Comparison of ENCODE assay signal across 10 mouse cellular contexts in the genomic region with DNA sequence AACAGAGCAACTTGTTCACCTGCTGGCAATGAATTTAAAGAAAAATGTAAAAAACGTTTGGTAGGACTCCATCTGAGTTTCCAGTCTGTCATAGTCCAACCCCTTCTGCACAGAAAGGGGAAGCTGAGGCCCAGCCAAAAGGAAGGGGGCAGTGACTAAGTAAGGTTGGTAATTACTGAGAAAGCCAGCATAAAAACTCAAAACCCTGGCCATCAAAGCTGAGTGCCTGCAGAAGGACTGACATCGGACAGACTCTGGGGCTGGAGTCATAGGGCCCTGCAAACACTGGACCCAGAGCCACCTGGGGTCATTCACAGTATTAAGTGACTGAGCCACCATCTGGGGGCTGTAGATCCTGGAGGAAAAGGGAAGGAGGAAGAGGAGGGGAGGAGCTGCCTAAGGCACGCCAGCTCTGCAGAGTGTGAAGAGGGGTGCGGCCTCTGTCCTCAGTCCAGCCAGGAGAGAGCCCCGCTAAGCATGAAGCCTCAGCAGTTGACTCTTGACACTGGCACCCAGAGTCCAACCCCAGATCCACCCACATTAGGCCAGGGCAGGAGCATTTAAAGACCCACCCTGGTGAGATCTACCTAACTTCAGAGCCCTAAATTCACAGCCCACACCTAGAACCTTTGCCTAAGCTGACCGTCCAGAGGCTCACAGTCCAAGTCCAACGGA. TPM values are rescaled to one million over a fixed set of nuclear protein-coding genes. Genes with fewer than 3 reads are reported as not detected.
A peak's percentile ranks its signal among the peaks of the same experiment; 100 is the strongest.
DNase-seq lines count a peak whose midpoint lies in the region; ATAC-seq lines count a peak whose summit lies in the region.
"Had no signal": no experiment of that assay in that cellular context is flagged by ENCODE, and none has a peak within 500 bp of the region (broad histone marks: within the 10 kb centered on the region; RNA-seq: fewer than 3 reads in every experiment).

No protein-coding gene starts in this region.

- H3K27me3 ChIP-seq in heart, embryonic 16.5 days (ENCODE audit: control insufficient read depth, insufficient read depth, low read length): no peaks in the 10 kb centered on the region
- no peaks in the 10 kb centered on the region for H3K27me3 ChIP-seq in heart, embryonic 12.5 days (replicated peaks)
- H3K27me3 ChIP-seq in limb, embryonic 15.5 days: no peaks in the 10 kb centered on the region
- H3K27me3 ChIP-seq in midbrain, embryonic 15.5 days (replicated peaks): no peaks in the 10 kb centered on the region

- H3K4me3 ChIP-seq in heart, embryonic 16.5 days (ENCODE audit: low read length): no peak overlapping the region
- no peak overlapping the region for H3K4me3 ChIP-seq in heart, embryonic 12.5 days
- no peak overlapping the region for H3K4me3 ChIP-seq in limb, embryonic 15.5 days
- H3K4me3 ChIP-seq in midbrain, embryonic 15.5 days: no peak overlapping the region

- H3K4me2 ChIP-seq in heart, embryonic 16.5 days (ENCODE audit: low read depth, low read length): no peak overlapping the region
- no peak overlapping the region for H3K4me2 ChIP-seq in heart, embryonic 12.5 days
- no peak overlapping the region for H3K4me2 ChIP-seq in limb, embryonic 15.5 days
- no peak overlapping the region for H3K4me2 ChIP-seq in midbrain, embryonic 15.5 days
- H3K4me2 ChIP-seq: heart, embryonic 11.5 days had no signal

- H3K4me1 ChIP-seq in heart, embryonic 16.5 days (ENCODE audit: control insufficient read depth, insufficient read depth, low read length): peaks cover 47% of the 10 kb centered on the region
- H3K4me1 ChIP-seq in heart, embryonic 12.5 days (replicated peaks): peaks cover 38% of the 10 kb centered on the region
- peaks cover 54% of the 10 kb centered on the region for H3K4me1 ChIP-seq in limb, embryonic 15.5 days
- H3K4me1 ChIP-seq in midbrain, embryonic 15.5 days: no peaks in the 10 kb centered on the region

- no peak for DNase-seq in gastrocnemius, postnatal 4 days (ENCODE audit: low spot score in 2 of 2)
- no peak for DNase-seq in cerebellum, adult 11-12 months
- DNase-seq: cerebellum, adult 11 months had no signal

- peak overlapping the region; percentile 28; the same call in 1 of the 2 replicates for H3K27ac ChIP-seq in heart, embryonic 16.5 days (ENCODE audit: low read length)
- H3K27ac ChIP-seq in heart, embryonic 12.5 days (ENCODE audit: poor library complexity, severe bottlenecking): no peak overlapping the region
- peak overlapping the region; percentile 47; the same call in 1 of the 2 replicates for H3K27ac ChIP-seq in limb, embryonic 15.5 days
- H3K27ac ChIP-seq in midbrain, embryonic 15.5 days: no peak overlapping the region

- H3K9ac ChIP-seq in heart, embryonic 16.5 days (ENCODE audit: low read length): no peak overlapping the region
- no peak overlapping the region for H3K9ac ChIP-seq in heart, embryonic 12.5 days
- H3K9ac ChIP-seq in limb, embryonic 15.5 days: no peak overlapping the region
- no peak overlapping the region for H3K9ac ChIP-seq in midbrain, embryonic 15.5 days

- no peaks in the 10 kb centered on the region for H3K36me3 ChIP-seq in heart, embryonic 16.5 days (ENCODE audit: control insufficient read depth, insufficient read depth)
- no peaks in the 10 kb centered on the region for H3K36me3 ChIP-seq in heart, embryonic 12.5 days
- no peaks in the 10 kb centered on the region for H3K36me3 ChIP-seq in limb, embryonic 15.5 days
- no peaks in the 10 kb centered on the region for H3K36me3 ChIP-seq in midbrain, embryonic 15.5 days (replicated peaks)

- ATAC-seq in heart, embryonic 16.5 days (replicated peaks; ENCODE audit: extremely low read depth, insufficient read depth, low FRiP score): no peak
- ATAC-seq in heart, embryonic 12.5 days (ENCODE audit: insufficient number of reproducible peaks, low FRiP score): no peak
- ATAC-seq in granulocyte monocyte progenitor cell, adult 5-6 weeks (replicated peaks; ENCODE audit: poor library complexity, severe bottlenecking): peak; percentile 68
- ATAC-seq in limb, embryonic 15.5 days (ENCODE audit: insufficient number of reproducible peaks, low FRiP score, low TSS enrichment, low read depth): no peak
- peak; percentile 65 for ATAC-seq in neutrophil, adult 5-6 weeks (ENCODE audit: extremely low read depth, insufficient number of reproducible peaks, low FRiP score, poor library complexity, severe bottlenecking)
- no peak for ATAC-seq in midbrain, embryonic 15.5 days (replicated peaks)

- 83% methylated on average over 7 of the region's 7 CpGs for WGBS in heart, embryonic 16.5 days
- 76% methylated on average over 7 of the region's 7 CpGs for WGBS in heart, embryonic 12.5 days
- WGBS in limb, embryonic 15.5 days: 68% methylated on average over 7 of the region's 7 CpGs
- WGBS in midbrain, embryonic 15.5 days: 87% methylated on average over 7 of the region's 7 CpGs

- no peaks in the 10 kb centered on the region for H3K9me3 ChIP-seq in heart, embryonic 16.5 days (replicated peaks; ENCODE audit: control insufficient read depth, low read length)
- H3K9me3 ChIP-seq in heart, embryonic 12.5 days (replicated peaks): no peaks in the 10 kb centered on the region
- H3K9me3 ChIP-seq in limb, embryonic 15.5 days: no peaks in the 10 kb centered on the region
- H3K9me3 ChIP-seq in midbrain, embryonic 15.5 days: no peaks in the 10 kb centered on the region

RNA-seq across cellular contexts. Expression of a gene that starts 58.0 kb away (rescaled TPM):
- polyA plus RNA-seq in heart, embryonic 16.5 days (2015; fragmentation: Nextera tagmentation; extraction: Ambion mirVana): 7.2 and 8.8 TPM in 2 replicates
- 5.5 and 6.9 TPM in 2 replicates for polyA plus RNA-seq in heart, embryonic 12.5 days (2016; fragmentation: Nextera tagmentation; extraction: Ambion mirVana)
- total RNA-seq in granulocyte monocyte progenitor cell, adult 5-6 weeks (2014; fragmentation: Nextera tagmentation): 19.1 and 26.0 TPM in 2 replicates
- 13.0 and 16.4 TPM in 2 replicates for total RNA-seq in granulocyte monocyte progenitor cell, adult 5-6 weeks (2017)
- polyA plus RNA-seq in limb, embryonic 15.5 days (2015; fragmentation: Nextera tagmentation; extraction: Ambion mirVana): 10.1 and 10.9 TPM in 2 replicates
- total RNA-seq in neutrophil, adult 5-6 weeks (2017): 14.0 and 18.7 TPM in 2 replicates
- total RNA-seq in gastrocnemius, postnatal 4 days (2021): 10 to 100 TPM; 10.0 to 10.1 TPM
- polyA plus RNA-seq in midbrain, embryonic 15.5 days (2015; fragmentation: Nextera tagmentation; extraction: Ambion mirVana): 34.1 and 34.6 TPM in 2 replicates

Comparison
In these comparisons a context has a peak if more than half of its experiments do, and no peak if none do; other contexts are left out.
1. H3K27ac ChIP-seq: peak in heart, embryonic 16.5 days (single experiment) and limb, embryonic 15.5 days (single experiment); none in heart, embryonic 12.5 days (single experiment) and midbrain, embryonic 15.5 days (single experiment).
2. ATAC-seq: peak in granulocyte monocyte progenitor cell, adult 5-6 weeks (single experiment) and neutrophil, adult 5-6 weeks (single experiment); none in heart, embryonic 16.5 days (single experiment), heart, embryonic 12.5 days (single experiment), limb, embryonic 15.5 days (single experiment) and midbrain, embryonic 15.5 days (single experiment).